Mouse (Mus musculus) embryonic fibroblast, embryonic 13.5 days (primary cell): Measurements from ENCODE around the gene Tax1bp1. TPM values are rescaled to one million over a fixed set of nuclear protein-coding genes. Genes with fewer than 3 reads are reported as not detected.

Source experiments
- H3K27ac ChIP-seq: 2 replicates; pipeline ENCODE4 v1.5.1; 2012; ENCODE audit warnings: low read length, control low read depth, inconsistent platforms; ENCODE audit not compliant: insufficient read depth
- H3K4me1 ChIP-seq: 2 replicates; pipeline ENCODE4 v1.6.1; 2011; ENCODE audit warnings: low read length; ENCODE audit not compliant: control insufficient read depth, insufficient read depth
- H3K4me3 ChIP-seq: 2 replicates; pipeline ENCODE4 v1.5.1; 2011; ENCODE audit warnings: mild to moderate bottlenecking, control low read depth, low read length; ENCODE audit not compliant: insufficient read depth
- CTCF ChIP-seq: IDR thresholded peaks from 2 replicates; pipeline ENCODE4 v1.5.1; 2011; ENCODE audit warnings: mild to moderate bottlenecking, control low read depth, low read length, moderate library complexity, borderline replicate concordance; ENCODE audit not compliant: insufficient read depth
- POLR2A ChIP-seq: IDR thresholded peaks from 2 replicates; pipeline ENCODE4 v1.6.1; 2011; ENCODE audit warnings: low read depth, mild to moderate bottlenecking, control low read depth, low read length, moderate library complexity
- polyA plus RNA-seq: library from polyadenylated mRNA; stranded (reverse); fragments of >200 nt; gene quantifications from 2 replicates; pipeline ENCODE4 v1.2.4, GENCODE M21; 2011; ENCODE audit warnings: low read depth; ENCODE audit not compliant: missing spikeins, insufficient read length

Tax1bp1 gene
- polyA plus RNA-seq, 1 experiment = 127 TPM

GRCm38 (mm10) chr6:52765206-52765605 is 51.7 kb downstream of the Tax1bp1 start:
- Histone ChIP-seq H3K4me3 (no peak overlapping the region), H3K27ac (no peak overlapping the region), H3K4me1 (no peaks in the 10 kb centered on the region)
- TF ChIP-seq POLR2A (no peak), CTCF (no peak)

- H3K4me1 ChIP-seq = no peaks in the 10 kb centered on the region
- TF ChIP-seq POLR2A (no peak), CTCF (no peak)
- H3K27ac ChIP-seq = no peak overlapping the region
- no peak overlapping the region for H3K4me3 ChIP-seq
Measured at GRCm38 (mm10) chr6:52770789-52771188, 57.3 kb downstream of the Tax1bp1 start.

- TF ChIP-seq CTCF (no peak), POLR2A (no peak)
- Histone ChIP-seq H3K4me1 (no peaks in the 10 kb centered on the region), H3K27ac (no peak overlapping the region), H3K4me3 (no peak overlapping the region)
Measured at GRCm38 (mm10) chr6:52773132-52773531, 59.6 kb downstream of the Tax1bp1 start.

GRCm38 (mm10) chr6:52775350-52775749 is 61.8 kb downstream of the Tax1bp1 start:
- Histone ChIP-seq H3K27ac (no peak overlapping the region), H3K4me1 (no peaks in the 10 kb centered on the region), H3K4me3 (no peak overlapping the region)
- TF ChIP-seq POLR2A (no peak), CTCF (no peak)

- Histone ChIP-seq H3K27ac (no peak overlapping the region), H3K4me3 (no peak overlapping the region), H3K4me1 (no peaks in the 10 kb centered on the region)
- TF ChIP-seq CTCF = no peak
- no peak for TF ChIP-seq POLR2A
Measured at GRCm38 (mm10) chr6:52775956-52776355, 62.4 kb downstream of the Tax1bp1 start.

- Histone ChIP-seq H3K4me1 (no peaks in the 10 kb centered on the region), H3K4me3 (no peak overlapping the region), H3K27ac (no peak overlapping the region)
- no peak for TF ChIP-seq POLR2A
- no peak for TF ChIP-seq CTCF
Measured at GRCm38 (mm10) chr6:52777034-52777433, 63.5 kb downstream of the Tax1bp1 start.

GRCm38 (mm10) chr6:52778523-52778922 is 65.0 kb downstream of the Tax1bp1 start:
- TF ChIP-seq CTCF = no peak
- no peak for TF ChIP-seq POLR2A
- H3K4me3 ChIP-seq = no peak overlapping the region
- no peak overlapping the region for H3K27ac ChIP-seq
- no peaks in the 10 kb centered on the region for H3K4me1 ChIP-seq

GRCm38 (mm10) chr6:52779546-52779945 is 66.0 kb downstream of the Tax1bp1 start:
- H3K4me1 ChIP-seq = no peaks in the 10 kb centered on the region
- H3K27ac ChIP-seq = no peak overlapping the region
- no peak overlapping the region for H3K4me3 ChIP-seq
- TF ChIP-seq POLR2A = no peak
- TF ChIP-seq CTCF = no peak

- Histone ChIP-seq H3K4me3 (no peak overlapping the region), H3K27ac (no peak overlapping the region), H3K4me1 (peaks cover 3% of the 10 kb centered on the region; the same call in 1 of the 2 replicates)
- TF ChIP-seq CTCF (no peak), POLR2A (no peak)
Measured at GRCm38 (mm10) chr6:52790316-52790715, 76.8 kb downstream of the Tax1bp1 start.

- H3K27ac ChIP-seq = no peak overlapping the region
- no peak for TF ChIP-seq POLR2A
- peaks cover 3% of the 10 kb centered on the region; the same call in 1 of the 2 replicates for H3K4me1 ChIP-seq
- no peak overlapping the region for H3K4me3 ChIP-seq
Measured at GRCm38 (mm10) chr6:52790781-52791180, 77.3 kb downstream of the Tax1bp1 start.

- no peak overlapping the region for H3K27ac ChIP-seq
- TF ChIP-seq CTCF (no peak), POLR2A (no peak)
- H3K4me3 ChIP-seq = no peak overlapping the region
- H3K4me1 ChIP-seq = peaks cover 3% of the 10 kb centered on the region; the same call in 1 of the 2 replicates
Measured at GRCm38 (mm10) chr6:52792455-52792854, 78.9 kb downstream of the Tax1bp1 start.
